Mouse (Mus musculus) olfactory bulb, adult 2 months (tissue): Measurements from ENCODE around the gene Ercc5. TPM values are rescaled to one million over a fixed set of nuclear protein-coding genes. Genes with fewer than 3 reads are reported as not detected.

ENCODE experiments used
- H3K27ac ChIP-seq: fragments of 200-500 bp; 2 replicates; pipeline ENCODE4 v1.5.1; 2012; ENCODE audit warnings: low read depth, low read length; ENCODE audit not compliant: insufficient read depth
- H3K4me1 ChIP-seq: fragments of 200-500 bp; 2 replicates; pipeline ENCODE4 v1.6.1; 2012; ENCODE audit warnings: low read length; ENCODE audit not compliant: control insufficient read depth, insufficient read depth
- H3K4me3 ChIP-seq: fragments of 200-500 bp; 2 replicates; pipeline ENCODE4 v1.5.1; 2012; ENCODE audit warnings: mild to moderate bottlenecking, low read depth, low read length, moderate library complexity; ENCODE audit not compliant: insufficient read depth
- CTCF ChIP-seq: fragments of 200-500 bp; IDR thresholded peaks from 2 replicates; pipeline ENCODE4 v1.5.1; 2012; ENCODE audit warnings: low read depth, mild to moderate bottlenecking, low read length, moderate library complexity; ENCODE audit not compliant: insufficient read depth
- POLR2A ChIP-seq: fragments of 200-500 bp; IDR thresholded peaks from 2 replicates; pipeline ENCODE4 v1.6.1; 2012; ENCODE audit warnings: mild to moderate bottlenecking, low read depth, low read length, moderate library complexity; ENCODE audit not compliant: insufficient read depth
- WGBS: fragments of 180-500 bp; shearing (Covaris S2); methylation state at CpG from one replicate; pipeline ENCODE4 v1.1.7; 2018; 5-methylcytosine and 5-hydroxymethylcytosine counted together
- polyA plus RNA-seq: library from polyadenylated mRNA; stranded (reverse); fragments of >200 nt; gene quantifications from 2 replicates; pipeline ENCODE4 v1.2.4, GENCODE M21; 2012; ENCODE audit warnings: low replicate concordance; ENCODE audit not compliant: missing spikeins, insufficient read depth, insufficient read length

Gene Ercc5
- polyA plus RNA-seq, 1 experiment, result not detected

DNA sequence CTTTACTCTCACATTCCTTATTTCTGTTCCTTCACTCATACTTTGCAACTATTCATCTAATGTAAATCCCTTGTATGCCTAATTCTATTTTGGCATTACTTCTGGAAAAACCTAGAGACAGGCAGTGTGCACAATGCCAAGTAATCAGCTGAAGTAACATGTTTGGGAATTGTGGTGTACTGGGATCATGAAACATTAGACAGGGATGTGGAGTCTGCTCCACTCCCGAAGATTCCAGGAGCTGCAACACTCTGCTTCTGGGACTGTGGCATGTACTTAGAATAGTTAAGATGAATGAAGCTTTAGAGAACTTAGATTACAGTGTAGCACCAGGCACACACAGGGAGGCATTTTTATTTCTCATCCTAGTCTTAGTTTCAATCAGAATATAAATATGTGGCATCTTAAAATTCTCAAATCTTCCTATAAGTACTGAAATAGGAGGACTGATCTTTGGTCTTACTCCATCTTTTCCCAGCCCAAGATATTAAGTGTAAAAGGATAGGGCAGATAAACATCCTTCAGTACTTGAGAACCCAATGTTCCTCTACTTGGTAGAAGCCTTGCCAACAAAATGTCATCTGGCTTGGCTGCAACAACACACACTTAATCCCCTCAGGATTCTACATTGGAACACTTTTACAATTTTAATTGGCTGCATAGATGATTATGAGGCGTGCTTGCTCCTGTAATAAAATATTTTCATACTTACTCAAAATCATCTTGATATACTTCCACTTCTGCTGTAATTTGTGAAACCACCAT lies 69.0 kb downstream of the Ercc5 start:
- H3K27ac ChIP-seq, result no peak overlapping the region
- TF ChIP-seq CTCF, result no peak
- TF ChIP-seq POLR2A, result no peak
- WGBS, result 52% methylated on average over 2 of the region's 2 CpGs

DNA sequence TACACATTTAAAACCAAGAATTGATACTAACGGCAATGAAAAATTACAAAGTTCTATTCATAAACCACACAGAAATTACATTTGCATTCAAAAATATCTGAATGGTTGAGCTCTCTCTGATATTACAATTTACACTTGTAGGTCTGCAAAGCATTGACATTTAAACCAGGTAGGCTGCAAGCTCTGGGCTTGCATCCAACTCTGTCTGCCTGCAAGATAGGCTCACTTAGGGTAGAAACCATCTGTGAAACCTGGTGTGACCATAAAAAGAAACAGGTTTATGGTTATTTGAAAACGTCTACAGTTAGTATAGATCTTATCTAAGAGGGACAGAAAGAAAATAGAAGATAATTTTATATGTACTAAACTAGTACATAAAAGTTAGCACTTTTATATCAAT lies 69.6 kb downstream of the Ercc5 start:
- Histone ChIP-seq H3K4me1 (no peaks in the 10 kb centered on the region), H3K27ac (no peak overlapping the region), H3K4me3 (no peak overlapping the region)
- TF ChIP-seq POLR2A (no peak), CTCF (no peak)
- WGBS, result 87% methylated on average over 2 of the region's 2 CpGs

More for the DNA sequence above, 69.0 kb downstream of the Ercc5 start:
- H3K4me3 ChIP-seq, result no peak overlapping the region
- H3K4me1 ChIP-seq, result no peaks in the 10 kb centered on the region

DNA sequence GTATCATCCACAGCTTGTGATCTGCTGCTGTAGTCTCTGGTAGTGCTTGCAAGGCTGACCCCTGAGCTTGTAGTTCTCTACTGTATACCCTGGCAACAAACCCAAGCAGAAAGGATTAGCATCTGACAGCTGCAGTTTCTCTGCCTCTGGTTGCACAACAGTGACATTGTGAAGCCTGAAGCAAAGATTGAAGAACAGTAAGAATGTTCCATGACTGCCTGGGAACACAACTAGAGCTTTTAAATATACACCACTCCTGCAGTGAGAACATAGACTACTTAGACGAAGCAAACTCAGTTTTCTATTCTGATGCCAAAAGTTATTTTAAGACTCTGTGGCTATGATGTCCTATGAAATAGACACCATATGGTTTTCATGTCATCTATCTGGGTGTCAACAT lies 71.3 kb downstream of the Ercc5 start, which contains the start of gene Mettl21e:
TSS of gene Mettl21e (minus strand) at position 86 of the 400 bp plus-strand sequence.
- no peak for TF ChIP-seq CTCF
- no peak for TF ChIP-seq POLR2A
- H3K27ac ChIP-seq, result no peak within 1 kb of the TSS

DNA sequence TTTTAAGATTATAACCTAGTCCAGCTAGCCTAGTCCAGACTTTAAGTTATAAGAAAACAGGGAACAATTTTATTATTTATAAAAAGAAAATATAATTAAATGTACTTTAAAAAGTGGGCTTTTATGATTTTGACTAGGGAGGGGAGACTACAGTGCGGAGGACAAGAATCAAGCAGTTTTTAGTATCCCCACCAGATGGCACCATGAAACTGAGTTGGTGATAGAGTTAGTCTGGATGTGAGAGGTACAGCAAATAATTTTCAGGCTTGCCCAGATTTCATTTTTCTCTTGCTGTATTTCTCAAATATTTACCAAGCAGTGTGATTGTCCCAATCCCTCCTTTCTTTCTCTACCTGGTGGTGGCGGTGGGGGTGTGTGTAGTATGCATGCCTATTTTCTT lies 81.5 kb downstream of the Ercc5 start:
- TF ChIP-seq CTCF (no peak), POLR2A (no peak)
- WGBS, result 44% methylated on average over 2 of the region's 2 CpGs

More for the DNA sequence above, 71.3 kb downstream of the Ercc5 start, which contains the start of gene Mettl21e:
- Histone ChIP-seq H3K4me1 (no peaks in the 10 kb centered on the region), H3K4me3 (no peak within 1 kb of the TSS)
- 27% methylated on average over 1 of the region's 1 CpGs for WGBS

More for the DNA sequence above, 81.5 kb downstream of the Ercc5 start:
- no peaks in the 10 kb centered on the region for H3K4me1 ChIP-seq
- no peak overlapping the region for H3K27ac ChIP-seq
- no peak overlapping the region for H3K4me3 ChIP-seq

Other genes with a start within 250 kb of the Ercc5 start
- 104 TPM in 1 of 2 replicates, not detected in the other for gene Tpp2, start 214.1 kb upstream of the Ercc5 start, polyA plus RNA-seq
- not detected in 2 replicates for gene Mettl21c, start 127.7 kb upstream of the Ercc5 start, polyA plus RNA-seq
- not detected in 2 replicates for gene Gm8251, start 85.8 kb upstream of the Ercc5 start, polyA plus RNA-seq
- not detected in 2 replicates for gene Tex30, start 45.3 kb upstream of the Ercc5 start, polyA plus RNA-seq
- not detected in 2 replicates for gene Kdelc1, start 28.9 kb upstream of the Ercc5 start, polyA plus RNA-seq
- gene Bivm, start 28.8 kb upstream of the Ercc5 start, polyA plus RNA-seq, result not detected in 2 replicates
- gene Mettl21e, start 71.2 kb downstream of the Ercc5 start, polyA plus RNA-seq, result not detected in 2 replicates